ENCODE assay signal across 8 mouse cellular contexts in genomic region chr4:129743010-129743390, GRCm38 (mm10). TPM values are rescaled to one million over a fixed set of nuclear protein-coding genes. Genes with fewer than 3 reads are reported as not detected.
A peak's percentile ranks its signal among the peaks of the same experiment; 100 is the strongest.
DNase-seq lines count a peak whose midpoint lies in the region; ATAC-seq lines count a peak whose summit lies in the region.

No protein-coding gene starts in this region.

- H3K27me3 ChIP-seq in forebrain, embryonic 14.5 days (replicated peaks; ENCODE audit: control insufficient read depth, insufficient read depth, low read length): no peaks in the 10 kb centered on the region
- no peaks in the 10 kb centered on the region for H3K27me3 ChIP-seq in limb, embryonic 10.5 days (ENCODE audit: low read depth, poor library complexity, severe bottlenecking)
- H3K27me3 ChIP-seq in neural tube, embryonic 14.5 days (ENCODE audit: control insufficient read depth, insufficient read depth, low read length): no peaks in the 10 kb centered on the region

- no peaks in the 10 kb centered on the region for H3K9me3 ChIP-seq in forebrain, embryonic 14.5 days (replicated peaks; ENCODE audit: control insufficient read depth, low read length)
- H3K9me3 ChIP-seq in limb, embryonic 10.5 days (replicated peaks): no peaks in the 10 kb centered on the region
- H3K9me3 ChIP-seq in neural tube, embryonic 14.5 days (ENCODE audit: control insufficient read depth, low read length): no peaks in the 10 kb centered on the region

- no peaks in the 10 kb centered on the region for H3K36me3 ChIP-seq in forebrain, embryonic 14.5 days (ENCODE audit: control insufficient read depth, insufficient read depth, low read length)
- peaks cover 19% of the 10 kb centered on the region for H3K36me3 ChIP-seq in limb, embryonic 10.5 days
- no peaks in the 10 kb centered on the region for H3K36me3 ChIP-seq in neural tube, embryonic 14.5 days (ENCODE audit: control insufficient read depth, insufficient read depth, low read length)

- WGBS in forebrain, embryonic 14.5 days: 4% methylated on average over 7 of the region's 7 CpGs
- 8% methylated on average over 7 of the region's 7 CpGs for WGBS in limb, embryonic 10.5 days
- 12% methylated on average over 7 of the region's 7 CpGs for WGBS in neural tube, embryonic 14.5 days

- H3K4me3 ChIP-seq in forebrain, embryonic 14.5 days (ENCODE audit: low read depth, low read length): peak overlapping the region; percentile 98
- peak overlapping the region; percentile 93 for H3K4me3 ChIP-seq in limb, embryonic 10.5 days
- peak overlapping the region; percentile 100 for H3K4me3 ChIP-seq in neural tube, embryonic 14.5 days (ENCODE audit: low read depth, low read length)

- H3K9ac ChIP-seq in forebrain, embryonic 14.5 days (ENCODE audit: low read length): peak overlapping the region; percentile 95
- peak overlapping the region; percentile 86 for H3K9ac ChIP-seq in neural tube, embryonic 14.5 days (replicated peaks; ENCODE audit: low read depth, low read length)

- H3K4me2 ChIP-seq in forebrain, embryonic 14.5 days (ENCODE audit: low read length): peak overlapping the region; percentile 72
- peak overlapping the region; percentile 72 for H3K4me2 ChIP-seq in neural tube, embryonic 14.5 days (ENCODE audit: low read depth, low read length)

- peak; percentile 1; the same call in 1 of the 2 replicates for ATAC-seq in forebrain, embryonic 14.5 days
- ATAC-seq in neural tube, embryonic 14.5 days (ENCODE audit: low read depth): no peak

- peak overlapping the region; percentile 100 for H3K27ac ChIP-seq in forebrain, embryonic 14.5 days (ENCODE audit: low read depth, low read length)
- peak overlapping the region; percentile 100 for H3K27ac ChIP-seq in limb, embryonic 10.5 days
- peak overlapping the region; percentile 100 for H3K27ac ChIP-seq in neural tube, embryonic 14.5 days (ENCODE audit: low read depth, low read length)

- peak; percentile 15 to 16 for DNase-seq in cerebellum, adult 18-20 months
- DNase-seq in cerebellum, adult 8-10 months: no peak
- DNase-seq in ovary, postnatal 36 days (ENCODE audit: low spot score): peak; percentile 14
- no peak for DNase-seq in ovary, postnatal 14 days (ENCODE audit: low spot score)
- DNase-seq in forebrain, embryonic 14.5 days (ENCODE audit: low spot score): peak; percentile 64
- no peak for DNase-seq in limb, embryonic 10.5 days (ENCODE audit: low spot score)
- DNase-seq in thymus, postnatal 10 days (ENCODE audit: low spot score in 2 of 2): no peak

- H3K4me1 ChIP-seq in forebrain, embryonic 14.5 days (ENCODE audit: control insufficient read depth, insufficient read depth, low read length): peaks cover 25% of the 10 kb centered on the region
- H3K4me1 ChIP-seq in limb, embryonic 10.5 days: peaks cover 22% of the 10 kb centered on the region
- H3K4me1 ChIP-seq in neural tube, embryonic 14.5 days (ENCODE audit: control insufficient read depth, insufficient read depth, low read length): peaks cover 17% of the 10 kb centered on the region

RNA-seq across cellular contexts. Expression of gene Khdrbs1, which starts 0.9 kb away (rescaled TPM):
- polyA plus RNA-seq in forebrain, embryonic 14.5 days (2014; fragmentation: Nextera tagmentation; extraction: Ambion mirVana): 133 and 136 TPM in 2 replicates
- polyA plus RNA-seq in limb, embryonic 10.5 days (2016; fragmentation: Nextera tagmentation; extraction: Ambion mirVana): 156 and 179 TPM in 2 replicates
- polyA plus RNA-seq in neural tube, embryonic 14.5 days (2014; fragmentation: Nextera tagmentation; extraction: Ambion mirVana): 105 and 141 TPM in 2 replicates

RNA-seq across cellular contexts. Expression of gene Tmem39b, which starts 46.4 kb away (rescaled TPM):
- 42.0 and 47.4 TPM in 2 replicates for polyA plus RNA-seq in forebrain, embryonic 14.5 days (2014; fragmentation: Nextera tagmentation; extraction: Ambion mirVana)
- 16.0 TPM in 2 replicates for polyA plus RNA-seq in limb, embryonic 10.5 days (2016; fragmentation: Nextera tagmentation; extraction: Ambion mirVana)
- polyA plus RNA-seq in neural tube, embryonic 14.5 days (2014; fragmentation: Nextera tagmentation; extraction: Ambion mirVana): 22.9 and 23.3 TPM in 2 replicates

Comparison
In these comparisons a context has a peak if more than half of its experiments do, and no peak if none do; other contexts are left out.
1. DNase-seq: peak in cerebellum, adult 18-20 months (2 of 2), ovary, postnatal 36 days (single experiment) and forebrain, embryonic 14.5 days (single experiment); none in cerebellum, adult 8-10 months (single experiment), ovary, postnatal 14 days (single experiment), limb, embryonic 10.5 days (single experiment) and thymus, postnatal 10 days (0 of 2).
2. Peak in every context shown above with its lines, with median percentiles within 50 percentile points of each other: H3K27ac ChIP-seq and H3K4me3 ChIP-seq.